Mouse (Mus musculus) forebrain, embryonic 15.5 days (tissue): Measurements from ENCODE around the gene Gm20708. TPM values are rescaled to one million over a fixed set of nuclear protein-coding genes. Genes with fewer than 3 reads are reported as not detected.
"Not testable (repeated sequence)": the region's sequence is repeated elsewhere in the genome, so short reads cannot be mapped to it uniquely, and the experiment has no call there.

Experiments used
- ATAC-seq: fragments of 200-750 bp; cut with Nextera tagmentation; replicated peaks from 2 replicates; pipeline ENCODE4 v1.8.0; 2017; ENCODE audit warnings: mild to moderate bottlenecking, moderate TSS enrichment, moderate library complexity
- H3K27ac ChIP-seq: fragments of 300-500 bp; sonication (generic); replicated peaks from 2 replicates; pipeline ENCODE4 v1.5.1; 2015; ENCODE audit warnings: mild to moderate bottlenecking, inconsistent platforms
- H3K27me3 ChIP-seq: fragments of 300-500 bp; sonication (generic); 2 replicates; pipeline ENCODE4 v1.6.1; 2015; ENCODE audit warnings: inconsistent platforms
- H3K36me3 ChIP-seq: fragments of 300-500 bp; sonication (generic); 2 replicates; pipeline ENCODE4 v1.6.1; 2015; ENCODE audit warnings: mild to moderate bottlenecking, inconsistent platforms
- H3K4me1 ChIP-seq: fragments of 300-500 bp; sonication (generic); 2 replicates; pipeline ENCODE4 v1.6.1; 2015; ENCODE audit warnings: inconsistent platforms
- H3K4me2 ChIP-seq: fragments of 300-500 bp; sonication (generic); replicated peaks from 2 replicates; pipeline ENCODE4 v1.6.1; 2015; ENCODE audit warnings: mild to moderate bottlenecking, inconsistent platforms
- H3K4me3 ChIP-seq: fragments of 300-500 bp; sonication (generic); 2 replicates; pipeline ENCODE4 v1.5.1; 2015; ENCODE audit warnings: mild to moderate bottlenecking, inconsistent platforms
- H3K9ac ChIP-seq: fragments of 300-500 bp; sonication (generic); replicated peaks from 2 replicates; pipeline ENCODE4 v1.6.1; 2015; ENCODE audit warnings: mild to moderate bottlenecking, inconsistent platforms
- H3K9me3 ChIP-seq: fragments of 300-500 bp; sonication (generic); 2 replicates; pipeline ENCODE4 v1.6.1; 2016; ENCODE audit warnings: inconsistent platforms
- WGBS: fragments of 180-500 bp; shearing (Covaris S2); methylation state at CpG from one replicate; pipeline ENCODE4 v1.1.7; 2015; ENCODE audit warnings: mixed read lengths; 5-methylcytosine and 5-hydroxymethylcytosine counted together
- polyA plus RNA-seq: library from polyadenylated mRNA; unstranded; fragments of >200 nt; fragmentation: Nextera tagmentation; extraction: Ambion mirVana; gene quantifications from 2 replicates; pipeline ENCODE4 v1.2.1, GENCODE M21; 2015

Gm20708 gene
- polyA plus RNA-seq, 1 experiment from 2014 or later, result 0.79 TPM

DNA sequence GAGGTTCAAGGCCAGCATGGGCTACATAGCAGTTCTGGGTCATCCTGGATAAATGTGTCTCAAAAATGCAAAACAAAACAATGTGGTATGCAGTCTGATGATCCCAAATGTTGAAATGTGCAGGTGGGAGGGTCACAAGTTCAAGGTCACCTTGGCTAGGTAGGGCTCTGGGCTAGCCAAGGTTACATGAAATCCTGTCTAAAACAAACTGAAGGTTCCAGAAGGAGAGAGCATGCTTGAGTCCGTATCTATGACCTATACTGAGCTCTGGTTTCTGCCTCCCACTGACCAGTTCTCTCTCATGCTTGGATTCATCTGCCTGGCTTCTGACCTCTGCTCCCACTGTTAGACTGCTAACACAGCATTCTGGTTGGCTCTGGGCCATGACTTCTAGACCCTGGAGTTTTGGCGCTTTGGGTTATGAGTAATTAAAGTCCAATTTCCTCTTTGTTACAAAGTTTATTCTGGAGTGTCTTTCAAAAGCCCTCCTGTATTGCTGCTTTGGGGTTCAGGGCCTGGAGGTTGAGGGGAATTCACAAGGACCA is 20.3 kb downstream of the Gm20708 start:
- Histone ChIP-seq H3K4me1 (peaks cover 49% of the 10 kb centered on the region), H3K27me3 (no peaks in the 10 kb centered on the region), H3K4me2 (no peak overlapping the region), H3K27ac (no peak overlapping the region), H3K9me3 (no peaks in the 10 kb centered on the region), H3K9ac (no peak overlapping the region), H3K4me3 (no peak overlapping the region), H3K36me3 (no peaks in the 10 kb centered on the region)
- WGBS, result 80% methylated on average over 2 of the region's 2 CpGs
- ATAC-seq, result no peak

DNA sequence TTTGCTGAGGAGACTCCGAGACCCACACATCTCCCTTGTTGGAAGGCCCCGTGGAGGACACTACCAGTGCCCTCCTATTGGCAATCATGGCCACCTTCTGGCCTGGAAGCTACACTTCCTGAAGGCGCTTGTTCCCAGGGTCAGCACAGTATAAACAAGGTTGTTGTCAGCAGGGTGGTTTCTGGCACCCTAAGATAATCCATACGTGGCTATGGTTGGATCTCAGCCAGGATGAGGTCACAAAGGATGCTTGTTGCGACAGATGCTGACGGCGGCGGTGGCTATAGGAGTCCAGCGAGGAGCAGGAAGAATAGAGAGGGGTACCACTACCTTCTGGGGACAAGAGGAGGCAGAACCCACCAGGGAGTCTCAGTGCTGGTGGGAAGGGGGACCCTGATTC is 20.9 kb downstream of the Gm20708 start:
- no peaks in the 10 kb centered on the region for H3K27me3 ChIP-seq
- ATAC-seq, result no peak
- WGBS, result 55% methylated on average over 9 of the region's 9 CpGs

DNA sequence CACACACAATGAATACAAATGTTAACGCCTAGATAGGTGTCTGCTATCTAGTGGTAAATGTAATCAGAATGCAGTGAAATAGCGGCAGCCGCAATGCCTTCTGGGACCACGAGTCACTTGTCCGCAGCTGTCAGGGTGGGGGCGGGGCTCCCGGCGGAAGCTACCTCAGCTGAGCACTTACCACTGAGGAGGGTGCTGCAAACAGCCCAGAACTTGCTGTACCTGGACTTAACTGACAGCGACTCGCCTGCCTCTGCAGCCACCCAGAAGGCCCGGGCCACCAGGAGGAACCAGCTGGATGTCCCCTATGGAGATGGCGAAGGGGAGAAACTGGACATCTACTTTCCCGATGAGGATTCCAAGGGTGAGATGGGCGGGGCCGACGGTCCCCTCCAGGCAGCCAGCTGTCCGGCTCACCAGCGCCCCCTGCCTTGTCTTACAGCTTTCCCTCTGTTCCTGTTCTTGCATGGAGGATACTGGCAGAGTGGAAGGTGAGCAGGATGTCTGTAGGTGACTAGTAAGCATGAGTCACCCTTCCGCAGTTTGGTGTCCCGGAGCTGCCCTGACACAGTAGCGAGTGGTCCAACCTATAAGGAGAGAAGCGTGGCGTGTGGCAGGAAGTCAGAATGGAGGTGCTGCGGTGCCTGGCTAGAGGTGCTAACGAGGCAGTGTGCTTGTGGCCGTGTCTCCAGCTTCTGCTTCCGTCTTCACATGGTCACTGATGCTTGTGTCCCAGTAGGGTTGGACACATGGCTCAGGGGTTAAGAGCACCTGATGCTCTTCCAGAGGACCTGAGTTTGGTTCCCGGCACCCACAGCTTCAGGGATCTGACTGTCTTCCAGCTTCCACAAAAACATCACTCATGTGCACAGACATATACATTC is 22.9 kb downstream of the Gm20708 start:
- WGBS, result 17% methylated on average over 28 of the region's 28 CpGs
- H3K9ac ChIP-seq, result peak overlapping the region; percentile 31; the same call in 1 of the 2 replicates

More for the DNA sequence above, 20.9 kb downstream of the Gm20708 start:
- Histone ChIP-seq H3K27ac (no peak overlapping the region), H3K36me3 (no peaks in the 10 kb centered on the region), H3K4me2 (no peak overlapping the region), H3K4me1 (peaks cover 42% of the 10 kb centered on the region), H3K9me3 (no peaks in the 10 kb centered on the region), H3K4me3 (no peak overlapping the region), H3K9ac (no peak overlapping the region)

DNA sequence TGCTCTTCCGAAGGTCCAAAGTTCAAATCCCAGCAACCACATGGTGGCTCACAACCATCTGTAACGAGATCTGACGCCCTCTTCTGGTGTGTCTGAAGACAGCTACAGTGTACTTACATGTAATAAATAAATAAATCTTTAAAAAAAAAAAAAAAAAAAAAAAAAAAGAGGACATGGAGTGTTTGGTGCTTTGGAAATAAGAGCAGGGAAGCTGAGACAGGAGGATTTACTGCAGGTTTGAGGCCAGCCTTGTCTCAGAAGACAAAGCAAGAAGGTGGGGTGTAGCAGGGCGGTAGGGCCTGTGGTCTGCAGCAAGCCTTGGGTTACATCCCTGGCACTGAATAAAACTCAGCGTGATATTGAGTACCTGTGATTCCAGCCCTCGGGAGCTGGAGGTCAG is 24.0 kb downstream of the Gm20708 start:
- H3K27ac ChIP-seq, result not testable (repeated sequence)

More for the DNA sequence above, 22.9 kb downstream of the Gm20708 start:
- H3K4me3 ChIP-seq, result peak overlapping the region; percentile 39
- peak; percentile 71 for ATAC-seq
- peak overlapping the region; percentile 50 for H3K4me2 ChIP-seq
- no peaks in the 10 kb centered on the region for H3K9me3 ChIP-seq
- H3K36me3 ChIP-seq, result no peaks in the 10 kb centered on the region
- H3K4me1 ChIP-seq, result peaks cover 23% of the 10 kb centered on the region
- H3K27me3 ChIP-seq, result no peaks in the 10 kb centered on the region
- H3K27ac ChIP-seq, result peak overlapping the region; percentile 42; the same call in 1 of the 2 replicates

DNA sequence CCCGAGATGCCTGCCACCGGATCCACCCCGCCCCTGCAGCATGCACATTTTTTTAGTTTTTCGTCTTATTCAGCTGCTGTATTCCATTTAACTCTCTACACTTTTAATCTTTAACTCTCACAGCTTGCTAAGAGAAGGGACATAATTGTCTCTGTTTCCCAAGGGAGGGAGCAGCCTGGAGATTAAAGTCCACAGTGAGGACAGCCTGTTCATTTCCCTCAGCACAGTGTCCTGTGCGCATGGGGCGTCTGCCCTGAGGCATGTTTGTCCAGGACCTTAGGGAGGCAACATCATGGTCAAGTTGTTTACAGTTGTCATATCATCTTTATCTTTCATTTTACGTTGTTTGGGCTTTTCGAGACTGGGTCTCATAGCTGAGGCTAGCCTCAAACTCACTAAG is 24.6 kb downstream of the Gm20708 start:
- no peak for ATAC-seq
- Histone ChIP-seq H3K4me3 (no peak overlapping the region), H3K4me2 (no peak overlapping the region), H3K27me3 (no peaks in the 10 kb centered on the region), H3K36me3 (no peaks in the 10 kb centered on the region), H3K9ac (no peak overlapping the region), H3K27ac (no peak overlapping the region), H3K9me3 (no peaks in the 10 kb centered on the region), H3K4me1 (peaks cover 8% of the 10 kb centered on the region)
- 91% methylated on average over 8 of the region's 8 CpGs for WGBS

More for the DNA sequence above, 24.0 kb downstream of the Gm20708 start:
- not testable (repeated sequence) for H3K4me2 ChIP-seq, H3K9ac ChIP-seq, H3K4me3 ChIP-seq, H3K36me3 ChIP-seq, H3K9me3 ChIP-seq, H3K27me3 ChIP-seq, ATAC-seq
- peaks cover 14% of the 10 kb centered on the region for H3K4me1 ChIP-seq
- WGBS, result 77% methylated on average over 6 of the region's 6 CpGs

DNA sequence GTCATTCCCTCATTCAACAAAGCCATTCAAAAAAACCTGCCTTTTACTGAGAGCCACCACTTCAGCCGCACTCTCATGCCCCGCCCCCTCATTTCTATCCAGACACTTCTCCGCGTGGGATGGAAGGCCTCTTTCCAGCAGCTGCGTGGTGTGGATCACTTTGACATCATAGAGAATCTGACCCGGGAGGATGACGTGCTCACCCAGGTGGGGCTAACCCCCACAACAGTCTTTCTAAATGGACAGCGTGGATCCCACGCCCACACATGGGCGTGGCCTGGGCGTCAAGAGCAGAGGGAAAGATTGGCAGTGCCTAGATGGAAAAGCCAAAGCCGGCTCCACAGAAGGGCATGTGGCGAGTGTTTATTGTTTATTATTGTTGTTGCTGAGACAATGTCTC is 26.8 kb downstream of the Gm20708 start:
- Histone ChIP-seq H3K27me3 (no peaks in the 10 kb centered on the region), H3K4me2 (peak overlapping the region; percentile 25), H3K4me3 (0 out of 2 replicates have a peak overlapping the region, but pooled peaks have one; percentile 12), H3K27ac (no peak overlapping the region), H3K4me1 (peaks cover 7% of the 10 kb centered on the region), H3K9me3 (no peaks in the 10 kb centered on the region), H3K36me3 (no peaks in the 10 kb centered on the region), H3K9ac (no peak overlapping the region)
- ATAC-seq, result no peak
- 27% methylated on average over 13 of the region's 13 CpGs for WGBS

DNA sequence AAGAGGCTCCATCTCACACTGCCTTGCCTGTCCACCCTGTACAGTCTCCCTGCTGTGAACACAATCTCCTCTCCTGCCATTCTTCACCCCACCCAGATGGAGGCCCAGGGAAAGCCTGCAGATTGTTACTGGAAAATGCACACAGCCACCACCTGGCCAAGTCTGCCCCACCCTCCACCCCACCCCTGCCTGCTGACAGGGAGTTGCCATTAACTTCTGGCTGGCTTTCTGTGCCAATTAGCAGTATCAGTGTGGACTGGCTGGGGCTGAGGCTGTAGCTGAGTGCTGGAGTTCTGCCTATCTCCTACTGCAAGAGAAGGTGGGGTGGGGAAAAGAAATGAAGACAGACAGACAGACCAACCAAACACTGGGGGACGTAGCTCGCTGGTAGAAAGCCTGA is 29.1 kb downstream of the Gm20708 start:
- no peak for ATAC-seq
- WGBS, result 74% methylated on average over 2 of the region's 2 CpGs

DNA sequence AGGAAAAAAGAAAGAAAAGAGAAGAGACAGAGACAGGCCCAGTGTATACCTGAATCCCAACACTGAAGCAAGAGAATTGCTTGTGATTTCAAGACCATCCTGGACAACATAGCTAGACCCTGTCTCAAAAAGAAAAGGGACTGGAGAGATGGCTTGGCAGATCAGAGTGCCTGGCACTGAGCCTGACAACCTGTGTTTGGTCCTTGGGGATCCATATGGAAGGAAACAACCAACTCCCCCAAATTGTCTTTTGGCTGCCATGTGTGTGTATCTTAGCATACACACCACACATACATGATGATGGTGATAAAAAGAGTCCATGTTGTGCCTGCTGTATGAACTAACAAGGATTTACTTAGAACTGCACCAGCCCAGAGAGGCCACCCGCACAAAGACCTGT is 29.6 kb downstream of the Gm20708 start:
- H3K36me3 ChIP-seq, result no peaks in the 10 kb centered on the region
- 94% methylated on average over 1 of the region's 1 CpGs for WGBS
- no peaks in the 10 kb centered on the region for H3K4me1 ChIP-seq
- no peak overlapping the region for H3K4me3 ChIP-seq
- peak overlapping the region; percentile 44 for H3K27ac ChIP-seq
- H3K4me2 ChIP-seq, result no peak overlapping the region
- no peak for ATAC-seq
- H3K9me3 ChIP-seq, result no peaks in the 10 kb centered on the region
- no peak overlapping the region for H3K9ac ChIP-seq
- no peaks in the 10 kb centered on the region for H3K27me3 ChIP-seq

More for the DNA sequence above, 29.1 kb downstream of the Gm20708 start:
- H3K36me3 ChIP-seq, result no peaks in the 10 kb centered on the region
- no peaks in the 10 kb centered on the region for H3K4me1 ChIP-seq
- H3K27ac ChIP-seq, result peak overlapping the region; percentile 44
- H3K27me3 ChIP-seq, result no peaks in the 10 kb centered on the region
- no peak overlapping the region for H3K4me2 ChIP-seq
- no peaks in the 10 kb centered on the region for H3K9me3 ChIP-seq
- H3K9ac ChIP-seq, result no peak overlapping the region
- no peak overlapping the region for H3K4me3 ChIP-seq

DNA sequence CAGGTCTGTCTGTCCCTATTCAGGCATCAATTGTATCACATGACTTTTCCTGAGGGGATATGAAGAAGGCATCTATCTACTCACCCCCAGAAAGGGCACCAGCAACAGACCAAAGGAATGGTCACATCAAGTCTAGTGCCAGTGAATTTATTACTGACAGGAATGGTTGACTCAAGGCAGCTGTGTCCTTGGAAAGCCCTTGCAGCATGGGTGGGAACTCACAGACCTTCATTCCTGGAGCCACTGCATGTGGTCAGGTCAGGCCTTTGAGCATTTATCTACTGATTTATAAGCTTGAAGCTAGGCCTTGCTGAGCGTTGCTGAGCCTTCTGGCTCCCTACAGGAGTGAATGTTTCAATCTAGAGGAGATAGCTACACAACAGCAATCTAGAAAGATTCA is 31.4 kb downstream of the Gm20708 start:
- Histone ChIP-seq H3K9me3 (no peaks in the 10 kb centered on the region), H3K27ac (no peak overlapping the region), H3K9ac (no peak overlapping the region), H3K4me3 (no peak overlapping the region), H3K36me3 (no peaks in the 10 kb centered on the region), H3K4me1 (no peaks in the 10 kb centered on the region), H3K4me2 (no peak overlapping the region), H3K27me3 (no peaks in the 10 kb centered on the region)
- no peak for ATAC-seq
- 59% methylated on average over 1 of the region's 1 CpGs for WGBS

DNA sequence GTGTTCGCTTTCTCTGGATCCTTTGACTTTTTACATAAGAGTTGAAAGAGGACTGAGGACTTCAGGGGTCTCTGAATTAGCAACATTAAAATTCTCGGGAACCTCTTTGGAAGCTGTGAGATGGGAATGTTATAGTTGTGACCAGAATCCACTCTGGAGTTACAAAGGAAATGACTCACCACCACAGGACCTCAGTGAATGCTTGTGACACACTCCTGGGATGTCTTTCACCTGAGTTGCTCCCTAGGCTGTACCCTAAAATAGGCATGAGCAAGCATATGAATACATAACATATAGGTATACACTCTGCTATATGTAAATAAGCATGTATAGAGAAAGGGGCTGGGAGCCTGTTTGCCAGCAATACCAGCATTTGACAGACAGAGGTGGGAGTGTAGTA is 34.0 kb downstream of the Gm20708 start:
- no peaks in the 10 kb centered on the region for H3K9me3 ChIP-seq
- no peak overlapping the region for H3K4me2 ChIP-seq
- no peaks in the 10 kb centered on the region for H3K27me3 ChIP-seq
- H3K36me3 ChIP-seq, result no peaks in the 10 kb centered on the region
- no peak overlapping the region for H3K9ac ChIP-seq
- peaks cover 9% of the 10 kb centered on the region for H3K4me1 ChIP-seq
- no peak overlapping the region for H3K27ac ChIP-seq
- WGBS, result 85% methylated on average over 2 of the region's 2 CpGs
- no peak for ATAC-seq
- H3K4me3 ChIP-seq, result no peak overlapping the region

DNA sequence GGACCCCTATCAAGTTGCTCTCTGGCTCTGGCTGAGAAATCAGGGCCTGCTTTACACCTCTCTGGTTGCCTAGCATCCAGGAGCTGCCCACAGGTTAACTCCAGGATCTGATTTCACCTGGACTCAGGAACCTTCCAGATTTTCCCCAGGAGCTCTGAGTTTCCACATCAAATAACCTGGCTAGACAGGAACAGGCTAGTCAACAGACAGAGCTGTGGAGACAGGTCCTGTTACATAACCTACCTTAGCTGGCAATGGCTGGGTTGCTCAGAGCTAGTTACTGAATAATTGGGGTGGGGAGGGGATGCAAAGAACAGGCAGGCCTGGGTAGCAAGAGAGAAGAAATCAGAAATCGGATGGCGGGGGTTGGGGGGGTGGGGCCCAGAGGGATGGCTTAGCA is 35.5 kb downstream of the Gm20708 start:
- ATAC-seq, result no peak
- WGBS, result 90% methylated on average over 2 of the region's 2 CpGs
- no peaks in the 10 kb centered on the region for H3K27me3 ChIP-seq

DNA sequence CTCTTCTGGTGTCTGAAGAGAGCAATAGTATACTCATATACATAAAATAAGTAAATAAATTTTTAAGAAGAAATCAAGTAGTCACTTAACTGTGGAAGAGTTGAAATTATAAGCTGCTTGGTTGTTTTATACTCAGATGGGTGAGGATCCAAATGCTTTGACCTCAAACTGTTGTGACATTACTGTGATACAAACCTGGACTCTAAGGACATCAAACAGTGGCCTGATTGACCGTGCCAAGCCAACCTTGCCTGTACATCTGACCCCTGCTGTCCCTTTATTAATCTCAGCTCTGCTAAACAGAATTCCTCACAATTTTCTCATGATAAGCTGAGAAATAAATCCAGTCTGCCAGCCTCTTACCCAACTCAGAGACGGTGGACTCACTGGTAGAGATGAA is 36.2 kb downstream of the Gm20708 start:
- ATAC-seq, result no peak
- H3K9me3 ChIP-seq, result no peaks in the 10 kb centered on the region
- WGBS, result 81% methylated on average over 2 of the region's 2 CpGs
- no peak overlapping the region for H3K4me3 ChIP-seq
- peaks cover 25% of the 10 kb centered on the region for H3K4me1 ChIP-seq
- H3K36me3 ChIP-seq, result no peaks in the 10 kb centered on the region
- H3K4me2 ChIP-seq, result no peak overlapping the region
- H3K27me3 ChIP-seq, result no peaks in the 10 kb centered on the region
- no peak overlapping the region for H3K27ac ChIP-seq
- no peak overlapping the region for H3K9ac ChIP-seq

More for the DNA sequence above, 35.5 kb downstream of the Gm20708 start:
- H3K9me3 ChIP-seq, result no peaks in the 10 kb centered on the region
- H3K27ac ChIP-seq, result no peak overlapping the region
- H3K4me1 ChIP-seq, result peaks cover 19% of the 10 kb centered on the region
- no peak overlapping the region for H3K4me2 ChIP-seq
- H3K36me3 ChIP-seq, result no peaks in the 10 kb centered on the region
- no peak overlapping the region for H3K9ac ChIP-seq
- no peak overlapping the region for H3K4me3 ChIP-seq
